Comparison of ENCODE assay signal across 9 mouse cellular contexts in genomic region chr7:112204380-112204963, GRCm38 (mm10). TPM values are rescaled to one million over a fixed set of nuclear protein-coding genes. Genes with fewer than 3 reads are reported as not detected.
DNase-seq lines count a peak whose midpoint lies in the region; ATAC-seq and TF ChIP-seq lines count a peak whose summit lies in the region.
"Had no signal": no experiment of that assay in that cellular context is flagged by ENCODE, and none has a peak within 500 bp of the region (broad histone marks: within the 10 kb centered on the region; RNA-seq: fewer than 3 reads in every experiment).

No protein-coding gene starts in this region.

- no peaks in the 10 kb centered on the region for H3K4me1 ChIP-seq in lung, postnatal 0 days (ENCODE audit: insufficient read depth, low read depth, low read length)
- H3K4me1 ChIP-seq in heart, embryonic 11.5 days (ENCODE audit: control insufficient read depth, insufficient read depth, low read length): peaks cover 29% of the 10 kb centered on the region
- peaks cover 17% of the 10 kb centered on the region; the same call in 1 of the 2 replicates for H3K4me1 ChIP-seq in stomach, embryonic 14.5 days (ENCODE audit: control insufficient read depth, insufficient read depth, low read length)

- no peaks in the 10 kb centered on the region for H3K9me3 ChIP-seq in lung, postnatal 0 days (ENCODE audit: low read length)
- H3K9me3 ChIP-seq in heart, embryonic 11.5 days (replicated peaks; ENCODE audit: control insufficient read depth, low read length): no peaks in the 10 kb centered on the region
- H3K9me3 ChIP-seq in stomach, embryonic 14.5 days (ENCODE audit: control insufficient read depth, low read depth, low read length): no peaks in the 10 kb centered on the region

- H3K9ac ChIP-seq in lung, postnatal 0 days (replicated peaks; ENCODE audit: low read depth): no peak overlapping the region
- no peak overlapping the region for H3K9ac ChIP-seq in heart, embryonic 11.5 days (ENCODE audit: low read depth, low read length)
- no peak overlapping the region for H3K9ac ChIP-seq in stomach, embryonic 14.5 days (replicated peaks; ENCODE audit: low read depth, low read length)

- TF ChIP-seq CTCF in lung, postnatal 0 days (IDR thresholded peaks at IDR 0.05): no peak

- H3K36me3 ChIP-seq in lung, postnatal 0 days (ENCODE audit: insufficient read depth, low read length): no peaks in the 10 kb centered on the region
- H3K36me3 ChIP-seq in heart, embryonic 11.5 days (ENCODE audit: control insufficient read depth, insufficient read depth, low read length): no peaks in the 10 kb centered on the region
- H3K36me3 ChIP-seq in stomach, embryonic 14.5 days (ENCODE audit: control insufficient read depth, insufficient read depth, low read length): no peaks in the 10 kb centered on the region

- WGBS in lung, postnatal 0 days: 18% methylated on average over 6 of the region's 6 CpGs
- 33% methylated on average over 6 of the region's 6 CpGs for WGBS in heart, embryonic 11.5 days (ENCODE audit: insufficient replicate concordance)
- WGBS in stomach, embryonic 14.5 days: 50% methylated on average over 6 of the region's 6 CpGs

- no peak overlapping the region for H3K4me2 ChIP-seq in lung, postnatal 0 days (replicated peaks; ENCODE audit: low read depth, low read length)
- H3K4me2 ChIP-seq in heart, embryonic 11.5 days: no peak overlapping the region
- H3K4me2 ChIP-seq in stomach, embryonic 14.5 days (replicated peaks; ENCODE audit: low read depth, low read length): no peak overlapping the region

- DNase-seq in frontal cortex, adult 2 months (ENCODE audit: extremely low spot score in 1 of 2, low spot score in 1 of 2): peak; percentile 59 to 77
- no peak for DNase-seq in frontal cortex, postnatal 14 days (ENCODE audit: low spot score in 2 of 2)
- peak; percentile 38 for DNase-seq in lung, postnatal 0 days (ENCODE audit: low spot score)
- DNase-seq in lung, adult 18-20 months: no peak
- no peak for DNase-seq in retina, embryonic 14.5 days (ENCODE audit: low spot score)

- no peaks in the 10 kb centered on the region for H3K27me3 ChIP-seq in lung, postnatal 0 days (replicated peaks; ENCODE audit: insufficient read depth, low read length)
- no peaks in the 10 kb centered on the region for H3K27me3 ChIP-seq in heart, embryonic 11.5 days (ENCODE audit: control insufficient read depth, insufficient read depth, low read length)
- no peaks in the 10 kb centered on the region for H3K27me3 ChIP-seq in stomach, embryonic 14.5 days (ENCODE audit: control insufficient read depth, insufficient read depth, low read length)

- TF ChIP-seq EP300 in lung, postnatal 0 days (IDR thresholded peaks at IDR 0.05): no peak

- no peak overlapping the region for H3K4me3 ChIP-seq in lung, postnatal 0 days (ENCODE audit: low read depth, low read length)
- no peak overlapping the region for H3K4me3 ChIP-seq in heart, embryonic 11.5 days (ENCODE audit: low read depth, low read length)
- no peak overlapping the region for H3K4me3 ChIP-seq in stomach, embryonic 14.5 days (ENCODE audit: low read depth, low read length)

- ATAC-seq in lung, postnatal 0 days: peak; percentile 46
- 0 out of 2 replicates have a peak, but pooled peaks have one; percentile 32 for ATAC-seq in heart, embryonic 11.5 days (replicated peaks; ENCODE audit: insufficient number of reproducible peaks, low FRiP score, low TSS enrichment)
- ATAC-seq in stomach, embryonic 14.5 days (ENCODE audit: insufficient number of reproducible peaks, insufficient read depth, low FRiP score, low read depth): no peak
- ATAC-seq in erythroblast, adult 5-6 weeks (replicated peaks; ENCODE audit: low FRiP score, poor library complexity, severe bottlenecking): no peak
- ATAC-seq: forebrain, embryonic 16.5 days had no signal

- H3K27ac ChIP-seq in lung, postnatal 0 days (ENCODE audit: low read length): no peak overlapping the region
- peak overlapping the region; percentile 81 for H3K27ac ChIP-seq in heart, embryonic 11.5 days (ENCODE audit: low read depth, low read length)
- peak overlapping the region; percentile 58; the same call in 1 of the 2 replicates for H3K27ac ChIP-seq in stomach, embryonic 14.5 days (ENCODE audit: low read length)

RNA-seq across cellular contexts. Expression of gene Mical2, which starts 21.2 kb away (rescaled TPM):
- 229 and 253 TPM in 2 replicates for polyA plus RNA-seq in frontal cortex, adult 2 months (2012; rRNA removed)
- 19.7 and 21.5 TPM in 2 replicates for polyA plus RNA-seq in lung, postnatal 0 days (2015; fragmentation: Nextera tagmentation; extraction: Ambion mirVana)
- 117 and 132 TPM in 2 replicates for polyA plus RNA-seq in heart, embryonic 11.5 days (2014; fragmentation: Nextera tagmentation; extraction: Ambion mirVana)
- 10.7 and 11.0 TPM in 2 replicates for polyA plus RNA-seq in stomach, embryonic 14.5 days (2014; fragmentation: Nextera tagmentation; extraction: Ambion mirVana)
- 0.63 TPM in 1 of 2 replicates, not detected in the other for total RNA-seq in erythroblast, adult 5-6 weeks (2015; ENCODE audit: low replicate concordance)
- 0.34 and 1.5 TPM in 2 replicates for total RNA-seq in erythroblast, adult 5-6 weeks (2017; ENCODE audit: low replicate concordance)

RNA-seq across cellular contexts. Expression of gene Dkk3, which starts 45.6 kb away (rescaled TPM):
- polyA plus RNA-seq in frontal cortex, adult 2 months (2012; rRNA removed): 95.3 and 106 TPM in 2 replicates
- polyA plus RNA-seq in lung, postnatal 0 days (2015; fragmentation: Nextera tagmentation; extraction: Ambion mirVana): 82.5 and 88.3 TPM in 2 replicates
- polyA plus RNA-seq in heart, embryonic 11.5 days (2014; fragmentation: Nextera tagmentation; extraction: Ambion mirVana): 72.4 and 97.5 TPM in 2 replicates
- 29.5 and 31.5 TPM in 2 replicates for polyA plus RNA-seq in stomach, embryonic 14.5 days (2014; fragmentation: Nextera tagmentation; extraction: Ambion mirVana)
- total RNA-seq in erythroblast, adult 5-6 weeks (2015; ENCODE audit: low replicate concordance): not detected in 2 replicates
- total RNA-seq in erythroblast, adult 5-6 weeks (2017; ENCODE audit: low replicate concordance): not detected in 2 replicates

Comparison
In these comparisons a context has a peak if more than half of its experiments do, and no peak if none do; other contexts are left out.
1. DNase-seq: peak in frontal cortex, adult 2 months (2 of 2) and lung, postnatal 0 days (single experiment); none in frontal cortex, postnatal 14 days (0 of 2), lung, adult 18-20 months (0 of 2) and retina, embryonic 14.5 days (single experiment).
2. ATAC-seq: peak in lung, postnatal 0 days (single experiment) and heart, embryonic 11.5 days (single experiment); none in stomach, embryonic 14.5 days (single experiment) and erythroblast, adult 5-6 weeks (single experiment).